Mouse (Mus musculus): ENCODE measurements around the gene Plppr3. TPM values are rescaled to one million over a fixed set of nuclear protein-coding genes. Genes with fewer than 3 reads are reported as not detected.
"Not testable (repeated sequence)": the region's sequence is repeated elsewhere in the genome, so short reads cannot be mapped to it uniquely, and the experiment has no call there.

Gene Plppr3
- polyA plus RNA-seq, 1 experiment = 3.6 TPM

DNA sequence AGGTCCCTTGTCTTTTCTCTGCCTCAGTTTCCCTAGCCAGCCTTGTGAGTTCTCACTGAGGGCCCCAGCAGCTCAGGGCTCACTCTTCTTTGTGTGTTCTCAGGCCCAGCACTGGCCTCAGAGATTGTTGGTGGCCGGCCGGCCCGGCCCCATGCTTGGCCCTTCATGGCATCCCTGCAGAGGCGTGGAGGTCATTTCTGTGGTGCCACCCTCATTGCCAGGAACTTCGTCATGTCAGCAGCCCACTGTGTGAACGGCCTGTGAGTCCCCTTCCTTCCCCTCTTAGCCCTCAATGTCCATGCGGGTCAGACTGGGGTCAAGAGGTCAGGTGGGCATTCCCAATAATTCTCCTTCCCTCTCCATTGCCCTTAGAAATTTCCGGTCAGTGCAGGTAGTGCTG, 12.2 kb upstream of the Plppr3 start:
- Histone ChIP-seq H3K27me3 (ENCODE audit: control insufficient read depth, insufficient read depth, low read length) (0 out of 2 replicates have a peak, but pooled peaks cover 2% of the 10 kb centered on the region), H3K4me1 (ENCODE audit: control insufficient read depth, insufficient read depth, insufficient read length) (peaks cover 5% of the 10 kb centered on the region), H3K27ac (ENCODE audit: insufficient read depth, low read length) (no peak overlapping the region), H3K36me3 (ENCODE audit: control insufficient read depth, insufficient read depth, low read length) (no peaks in the 10 kb centered on the region), H3K4me3 (ENCODE audit: extremely low read depth, insufficient read depth, insufficient read length) (no peak overlapping the region)
- DNase-seq (ENCODE audit: low read depth in 1 of 2, low spot score in 2 of 2) = no peak
- no peak for TF ChIP-seq CTCF (IDR thresholded peaks at IDR 0.05; ENCODE audit: extremely low read depth, insufficient read depth, insufficient read length, insufficient replicate concordance)
- 92% methylated on average over 8 of the region's 8 CpGs for WGBS

DNA sequence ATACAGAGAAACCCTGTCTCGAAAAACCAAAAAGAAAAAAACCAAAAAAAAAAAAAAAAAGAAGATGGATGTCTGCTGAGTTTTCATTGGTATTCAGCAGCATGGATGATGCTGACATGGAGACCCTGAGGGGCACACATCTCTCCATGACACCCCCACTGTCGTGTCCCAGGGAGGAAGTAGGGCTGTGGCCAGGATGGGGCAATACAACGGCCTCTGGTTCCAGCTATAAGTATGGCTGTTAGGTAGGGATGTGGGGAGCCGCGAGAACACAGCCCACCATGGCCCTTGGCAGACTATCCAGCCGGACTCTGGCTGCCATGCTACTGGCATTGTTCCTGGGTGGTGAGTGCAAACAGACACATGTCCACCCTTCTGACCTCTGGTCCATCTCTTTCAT, 11.6 kb upstream of the Plppr3 start, which contains the start of gene Elane:
TSS of gene Elane (plus strand) at position 194 of the 400 bp plus-strand sequence.
- Histone ChIP-seq H3K4me1 (ENCODE audit: control insufficient read depth, insufficient read depth, insufficient read length) (peaks cover 7% of the 10 kb centered on the region), H3K27ac (ENCODE audit: insufficient read depth, low read length) (no peak within 1 kb of the TSS), H3K4me3 (ENCODE audit: extremely low read depth, insufficient read depth, insufficient read length) (no peak within 1 kb of the TSS), H3K36me3 (ENCODE audit: control insufficient read depth, insufficient read depth, low read length) (no peaks in the 10 kb centered on the region), H3K27me3 (ENCODE audit: control insufficient read depth, insufficient read depth, low read length) (0 out of 2 replicates have a peak, but pooled peaks cover 2% of the 10 kb centered on the region)
- no peak for TF ChIP-seq POLR2A (IDR thresholded peaks at IDR 0.05; ENCODE audit: low read depth, low read length)
- no peak for TF ChIP-seq CTCF (IDR thresholded peaks at IDR 0.05; ENCODE audit: extremely low read depth, insufficient read depth, insufficient read length, insufficient replicate concordance)
- 70% methylated on average over 6 of the region's 6 CpGs for WGBS
- no peak for DNase-seq (ENCODE audit: low read depth in 1 of 2, low spot score in 2 of 2)

GRCm38 (mm10) chr10:79884938-79885337, 10.5 kb upstream of the Plppr3 start:
- 38% methylated on average over 3 of the region's 3 CpGs for WGBS
- H3K36me3 ChIP-seq (ENCODE audit: control insufficient read depth, insufficient read depth, low read length); H3K27ac ChIP-seq (ENCODE audit: insufficient read depth, low read length); H3K4me3 ChIP-seq (ENCODE audit: extremely low read depth, insufficient read depth, insufficient read length); H3K27me3 ChIP-seq (ENCODE audit: control insufficient read depth, insufficient read depth, low read length); DNase-seq (ENCODE audit: low read depth in 1 of 2, low spot score in 2 of 2): not testable (repeated sequence)
- peaks cover 10% of the 10 kb centered on the region for H3K4me1 ChIP-seq (ENCODE audit: control insufficient read depth, insufficient read depth, insufficient read length)

- Histone ChIP-seq H3K36me3 (ENCODE audit: control insufficient read depth, insufficient read depth, low read length) (no peaks in the 10 kb centered on the region), H3K4me3 (ENCODE audit: extremely low read depth, insufficient read depth, insufficient read length) (no peak overlapping the region), H3K27ac (ENCODE audit: insufficient read depth, low read length) (no peak overlapping the region), H3K4me1 (ENCODE audit: control insufficient read depth, insufficient read depth, insufficient read length) (peaks cover 10% of the 10 kb centered on the region), H3K27me3 (ENCODE audit: control insufficient read depth, insufficient read depth, low read length) (0 out of 2 replicates have a peak, but pooled peaks cover 2% of the 10 kb centered on the region)
- DNase-seq (ENCODE audit: low read depth in 1 of 2, low spot score in 2 of 2) = no peak
- TF ChIP-seq POLR2A (IDR thresholded peaks at IDR 0.05; ENCODE audit: low read depth, low read length) (no peak), CTCF (IDR thresholded peaks at IDR 0.05; ENCODE audit: extremely low read depth, insufficient read depth, insufficient read length, insufficient replicate concordance) (no peak)
- 18% methylated on average over 4 of the region's 4 CpGs for WGBS
These were observed 10.0 kb upstream of the Plppr3 start for GRCm38 (mm10) chr10:79884446-79884845.

DNA sequence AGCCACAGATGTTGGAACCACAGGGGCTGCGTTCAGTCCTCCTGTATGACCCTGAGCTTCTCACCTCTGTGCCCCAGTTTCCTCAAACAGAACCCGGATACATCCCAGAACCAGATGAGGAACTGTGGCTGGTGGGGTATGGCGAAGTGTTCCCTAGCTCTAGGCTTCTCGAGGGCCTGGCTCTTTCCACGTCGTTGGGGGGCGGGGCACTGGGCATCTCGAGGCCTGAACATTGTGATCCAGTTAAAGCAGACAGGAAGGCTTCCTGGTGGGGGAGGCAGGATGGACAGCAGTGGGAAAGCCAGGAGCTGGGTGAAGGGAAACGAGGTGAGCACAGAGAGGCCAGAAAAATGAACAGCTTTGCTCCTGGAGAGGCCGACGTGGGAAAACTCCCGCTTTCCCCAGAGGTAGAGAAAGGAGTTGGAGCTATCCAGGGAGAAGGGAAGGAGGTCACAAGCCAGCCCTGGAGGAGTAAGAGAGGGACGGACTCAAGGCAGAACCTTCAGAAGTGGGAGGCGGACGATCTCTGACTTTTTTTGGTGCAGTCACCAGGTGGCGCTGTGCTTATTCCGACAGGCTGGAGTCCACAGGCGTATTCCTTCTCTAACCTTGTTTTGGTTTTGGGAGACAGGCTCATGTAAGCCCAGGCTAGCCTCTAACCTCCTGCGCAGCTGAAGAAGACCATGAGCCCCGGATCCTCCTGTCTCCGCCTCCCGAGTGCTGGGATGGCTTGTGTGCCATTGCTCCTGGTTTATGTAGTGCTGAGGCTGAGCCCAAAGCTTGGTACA, 9.1 kb upstream of the Plppr3 start:
- no peak overlapping the region for H3K4me3 ChIP-seq (ENCODE audit: extremely low read depth, insufficient read depth, insufficient read length)
- 24% methylated on average over 22 of the region's 22 CpGs for WGBS
- H3K36me3 ChIP-seq (ENCODE audit: control insufficient read depth, insufficient read depth, low read length) = no peaks in the 10 kb centered on the region
- no peak overlapping the region for H3K27ac ChIP-seq (ENCODE audit: insufficient read depth, low read length)
- peak; percentile 49 to 69 for DNase-seq (ENCODE audit: low read depth in 1 of 2, low spot score in 2 of 2)
- peaks cover 10% of the 10 kb centered on the region for H3K4me1 ChIP-seq (ENCODE audit: control insufficient read depth, insufficient read depth, insufficient read length)
- peak; percentile 80; the same call in 1 of the 2 replicates for TF ChIP-seq CTCF (IDR thresholded peaks at IDR 0.05; ENCODE audit: extremely low read depth, insufficient read depth, insufficient read length, insufficient replicate concordance)
- no peak for TF ChIP-seq POLR2A (IDR thresholded peaks at IDR 0.05; ENCODE audit: low read depth, low read length)
- H3K27me3 ChIP-seq (ENCODE audit: control insufficient read depth, insufficient read depth, low read length) = 0 out of 2 replicates have a peak, but pooled peaks cover 2% of the 10 kb centered on the region

DNA sequence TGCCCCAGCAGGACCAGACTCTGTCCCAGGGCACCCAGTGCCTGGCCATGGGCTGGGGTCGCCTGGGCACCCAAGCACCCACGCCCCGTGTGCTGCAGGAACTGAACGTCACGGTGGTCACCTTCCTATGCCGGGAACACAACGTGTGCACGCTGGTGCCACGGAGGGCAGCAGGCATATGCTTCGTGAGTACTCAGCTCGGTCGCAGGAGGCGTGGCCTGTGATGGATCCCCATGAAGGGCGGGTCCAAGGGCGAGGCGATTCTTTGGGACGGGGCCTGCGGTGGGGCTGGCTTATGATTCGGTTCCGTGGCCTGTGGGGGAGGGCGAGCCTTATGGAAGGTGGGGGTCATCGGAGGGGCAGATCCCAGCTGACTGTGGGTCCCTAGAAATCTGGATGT, 7.5 kb upstream of the Plppr3 start:
- Histone ChIP-seq H3K27ac (ENCODE audit: insufficient read depth, low read length) (no peak overlapping the region), H3K27me3 (ENCODE audit: control insufficient read depth, insufficient read depth, low read length) (0 out of 2 replicates have a peak, but pooled peaks cover 2% of the 10 kb centered on the region), H3K4me3 (ENCODE audit: extremely low read depth, insufficient read depth, insufficient read length) (0 out of 2 replicates have a peak overlapping the region, but pooled peaks have one; percentile 4), H3K4me1 (ENCODE audit: control insufficient read depth, insufficient read depth, insufficient read length) (peaks cover 19% of the 10 kb centered on the region), H3K36me3 (ENCODE audit: control insufficient read depth, insufficient read depth, low read length) (no peaks in the 10 kb centered on the region)
- 6% methylated on average over 22 of the region's 22 CpGs for WGBS
- DNase-seq (ENCODE audit: low read depth in 1 of 2, low spot score in 2 of 2) = no peak
- TF ChIP-seq POLR2A (IDR thresholded peaks at IDR 0.05; ENCODE audit: low read depth, low read length) = no peak
- TF ChIP-seq CTCF (IDR thresholded peaks at IDR 0.05; ENCODE audit: extremely low read depth, insufficient read depth, insufficient read length, insufficient replicate concordance) = no peak

GRCm38 (mm10) chr10:79880721-79881120, 6.3 kb upstream of the Plppr3 start:
- no peak for DNase-seq (ENCODE audit: low read depth in 1 of 2, low spot score in 2 of 2)
- Histone ChIP-seq H3K27ac (ENCODE audit: insufficient read depth, low read length) (no peak overlapping the region), H3K4me1 (ENCODE audit: control insufficient read depth, insufficient read depth, insufficient read length) (peaks cover 22% of the 10 kb centered on the region), H3K27me3 (ENCODE audit: control insufficient read depth, insufficient read depth, low read length) (0 out of 2 replicates have a peak, but pooled peaks cover 2% of the 10 kb centered on the region), H3K36me3 (ENCODE audit: control insufficient read depth, insufficient read depth, low read length) (no peaks in the 10 kb centered on the region), H3K4me3 (ENCODE audit: extremely low read depth, insufficient read depth, insufficient read length) (no peak overlapping the region)
- TF ChIP-seq POLR2A (IDR thresholded peaks at IDR 0.05; ENCODE audit: low read depth, low read length) = no peak
- TF ChIP-seq CTCF (IDR thresholded peaks at IDR 0.05; ENCODE audit: extremely low read depth, insufficient read depth, insufficient read length, insufficient replicate concordance) = no peak
- 9% methylated on average over 9 of the region's 9 CpGs for WGBS

All from spleen, adult 2 months (tissue).